Mouse (Mus musculus) embryonic stem cell, embryonic (primary cell): ENCODE results near the gene Atp2a1.

Experiments used
- CTCF ChIA-PET, 4 experiments: fragments of 300-600 bp in 2 of 4; fragments of 350-600 bp in 2 of 4; sonication (Branson Sonifier 250); formaldehyde crosslinking; loops; one replicate each; lab custom pipeline; 2022; ENCODE audit warnings: inconsistent platforms in 2 of 4; lab: Charles Lee
- POLR2A ChIA-PET, 4 experiments: fragments of 300-600 bp in 2 of 4; fragments of 350-600 bp in 2 of 4; sonication (Branson Sonifier 250); formaldehyde crosslinking; loops; one replicate each; lab custom pipeline; 2022; ENCODE audit warnings: antibody characterized with exemption in 4 of 4, inconsistent platforms in 1 of 4; lab: Charles Lee

Gene Atp2a1

DNA sequence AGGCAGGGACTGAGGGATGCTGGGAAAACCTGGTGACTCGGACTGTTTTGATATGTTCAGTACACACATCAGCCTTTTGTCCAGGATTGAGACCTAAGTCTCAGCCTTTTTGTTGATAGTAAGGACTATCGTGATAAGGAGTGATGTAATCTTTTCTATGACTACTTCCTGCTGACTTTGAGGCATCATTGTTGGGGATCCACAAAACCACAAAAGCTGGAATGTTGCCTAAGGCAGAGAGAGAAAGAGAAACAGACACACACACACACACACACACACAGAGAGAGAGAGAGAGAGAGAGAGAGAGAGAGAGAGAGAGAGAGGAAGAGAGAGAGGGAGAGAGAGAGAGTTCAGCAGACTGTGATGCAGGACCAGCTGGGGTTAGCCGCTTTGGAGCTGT, 44.4 kb downstream of the Atp2a1 start:
- ChIA-PET POLR2A (interaction anchor here in 3 of 4 experiments (0.6 to 1.5 kb wide), 3 partner anchors 11 to 149 kb away, joined by 3 read pairs; no protein-coding TSS in a partner anchor), CTCF (interaction anchor here in 2 of 4 experiments (0.9 to 1.0 kb wide), 2 partner anchors 19 kb away, joined by 3 read pairs; no protein-coding TSS in a partner anchor)

DNA sequence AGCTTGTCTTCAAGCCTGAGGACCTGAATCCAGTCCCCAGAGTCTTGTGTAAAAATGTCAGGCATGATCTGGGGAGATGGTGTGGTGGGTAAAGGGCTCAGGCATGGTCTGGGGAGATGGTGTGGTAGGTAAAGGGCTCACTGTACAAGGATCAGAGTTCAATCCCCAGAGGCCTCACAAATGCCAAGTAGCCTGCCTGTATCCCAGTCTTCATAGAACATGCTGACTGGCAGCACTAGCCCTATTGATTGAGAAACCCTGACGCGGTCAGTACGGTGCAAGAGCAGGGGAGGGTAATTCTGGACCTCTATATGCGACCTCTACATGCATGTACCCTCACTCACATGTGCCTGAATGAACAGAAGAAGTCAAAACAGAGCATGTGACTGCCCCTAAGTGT, 45.3 kb downstream of the Atp2a1 start:
- ChIA-PET POLR2A (interaction anchor here in 2 of 4 experiments (0.8 to 1.5 kb wide), 5 partner anchors 10 to 58 kb away, joined by 3 to 8 read pairs (median 3); partner anchors contain the start of gene Sh2b1 (in 1 of the 2)), CTCF (interaction anchor here in 2 of 4 experiments (1.1 to 1.5 kb wide), 2 partner anchors 18 kb away, joined by 4 read pairs; no protein-coding TSS in a partner anchor)

GRCm38 (mm10) chr7:126417045-126417444, 45.9 kb downstream of the Atp2a1 start:
- CTCF ChIA-PET, result interaction anchor here in 2 of 4 experiments (0.5 to 1.5 kb wide), 3 partner anchors 17 to 24 kb away, joined by 3 to 4 read pairs (median 4); no protein-coding TSS in a partner anchor
- POLR2A ChIA-PET, result interaction anchor here in 2 of 4 experiments (0.8 to 1.5 kb wide), 6 partner anchors 10 to 65 kb away, joined by 3 to 8 read pairs (median 3); partner anchors contain the start of gene Sh2b1 (in 1 of the 2)

GRCm38 (mm10) chr7:126416615-126417014, 46.3 kb downstream of the Atp2a1 start:
- POLR2A ChIA-PET, result interaction anchor here in 2 of 4 experiments (0.8 to 1.3 kb wide), 5 partner anchors 11 to 66 kb away, joined by 3 to 8 read pairs (median 3); partner anchors contain the start of gene Sh2b1 (in 1 of the 2)
- CTCF ChIA-PET, result interaction anchor here in 2 of 4 experiments (0.5 to 1.5 kb wide), 2 partner anchors 17 to 24 kb away, joined by 3 to 4 read pairs; no protein-coding TSS in a partner anchor

DNA sequence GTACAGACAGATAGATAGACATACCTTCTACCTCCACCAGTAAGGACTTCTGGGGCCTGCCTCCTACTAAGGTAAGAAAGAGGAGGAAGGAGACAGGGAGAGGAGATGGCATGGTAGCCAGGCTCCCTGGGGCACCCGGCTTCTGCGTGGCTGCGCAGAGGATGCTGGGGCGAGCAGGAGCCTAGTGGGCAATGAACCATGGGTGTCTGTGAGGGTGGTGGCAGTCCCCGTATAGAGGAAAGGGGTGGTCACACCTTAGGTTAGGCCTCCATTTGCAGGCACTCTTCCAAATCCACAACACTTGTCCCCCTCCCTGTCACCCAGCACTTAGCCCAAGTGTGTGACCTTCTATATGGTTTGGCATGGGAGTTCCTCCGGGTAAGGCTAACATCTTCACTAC, 48.2 kb downstream of the Atp2a1 start, which contains the start of gene Cd19:
TSS of gene Cd19 (minus strand) at position 165 of the 400 bp plus-strand sequence.
- ChIA-PET CTCF (interaction anchor here in 3 of 4 experiments (1.1 to 2.6 kb wide), 2 partner anchors 15 to 22 kb away, joined by 4 to 6 read pairs (median 5); no protein-coding TSS in a partner anchor), POLR2A (interaction anchor here in 2 of 4 experiments (0.9 to 1.8 kb wide), 5 partner anchors 10 to 18 kb away, joined by 3 to 4 read pairs (median 3); partner anchors contain the start of gene Nfatc2ip (in 1 of the 2))

- POLR2A ChIA-PET, result interaction anchor here in 2 of 4 experiments (0.7 to 1.5 kb wide), 2 partner anchors 17 to 329 kb away, joined by 3 to 4 read pairs; no protein-coding TSS in a partner anchor
- CTCF ChIA-PET, result interaction anchor here in 2 of 4 experiments (0.9 to 1.0 kb wide), 2 partner anchors 11 to 12 kb away, joined by 3 to 5 read pairs; no protein-coding TSS in a partner anchor
Measured at GRCm38 (mm10) chr7:126411061-126411460, 51.8 kb downstream of the Atp2a1 start.

DNA sequence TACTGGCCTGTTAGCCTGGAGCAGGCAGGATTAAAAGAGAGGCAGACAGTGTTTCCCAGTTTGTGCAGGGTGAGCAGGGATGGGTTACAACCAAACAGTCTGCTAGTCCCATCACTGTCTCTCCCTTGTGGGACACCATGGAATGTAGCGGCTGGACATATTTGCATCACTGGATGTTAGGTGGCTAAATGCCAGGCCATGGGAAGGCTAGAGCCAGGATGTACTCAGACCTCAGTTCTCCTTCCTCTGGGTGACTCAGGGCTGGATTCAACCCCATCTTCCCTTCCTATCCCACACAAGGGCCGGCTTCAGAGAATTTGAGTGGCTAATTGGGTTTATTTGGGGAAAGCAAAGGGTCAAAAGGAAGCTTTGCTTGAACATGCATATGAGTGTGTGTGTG, 54.2 kb downstream of the Atp2a1 start:
- ChIA-PET CTCF (no interaction called here), POLR2A (interaction anchor here in 1 of 4 experiments (1.1 kb wide), 1 partner anchor 10 kb away, joined by 3 read pairs; no protein-coding TSS in a partner anchor)

DNA sequence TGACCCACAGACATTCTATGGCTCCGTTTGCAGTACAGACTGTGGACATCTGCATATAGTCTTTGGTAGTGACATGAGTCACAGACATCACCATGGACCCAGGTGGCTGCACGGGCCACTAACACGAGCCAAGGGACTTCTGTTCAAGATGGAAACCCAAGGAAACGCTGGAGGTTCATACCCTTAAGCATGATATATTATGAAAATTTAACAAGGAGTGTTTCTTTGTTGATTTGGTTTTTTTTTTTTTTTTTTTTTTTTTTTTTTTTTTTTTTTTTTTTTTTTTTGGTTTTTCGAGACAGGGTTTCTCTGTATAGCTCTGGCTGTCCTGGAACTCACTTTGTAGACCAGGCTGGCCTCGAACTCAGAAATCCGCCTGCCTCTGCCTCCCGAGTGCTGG, 60.4 kb downstream of the Atp2a1 start:
- POLR2A ChIA-PET, result interaction anchor here in 1 of 4 experiments (1.0 to 1.5 kb wide), 2 partner anchors 9 to 11 kb away, joined by 3 read pairs; no protein-coding TSS in a partner anchor
- CTCF ChIA-PET, result interaction anchor here in 3 of 4 experiments (0.6 to 1.1 kb wide), 4 partner anchors 10 to 1326 kb away, joined by 3 to 6 read pairs (median 4); partner anchors contain the start of gene Sbk1 (in 1 of the 3)

GRCm38 (mm10) chr7:126399548-126399947, 63.4 kb downstream of the Atp2a1 start:
- CTCF ChIA-PET, result interaction anchor here (0.5 to 2.6 kb wide), 76 partner anchors 9 to 1372 kb away, joined by 3 to 16 read pairs (median 3); partner anchors contain the start of genes Cd19 (in 2 of the 4), Sh2b1 (in 2 of the 4), Spns1 (in 2 of the 4) and Eif3c (in 1 of the 4)

DNA sequence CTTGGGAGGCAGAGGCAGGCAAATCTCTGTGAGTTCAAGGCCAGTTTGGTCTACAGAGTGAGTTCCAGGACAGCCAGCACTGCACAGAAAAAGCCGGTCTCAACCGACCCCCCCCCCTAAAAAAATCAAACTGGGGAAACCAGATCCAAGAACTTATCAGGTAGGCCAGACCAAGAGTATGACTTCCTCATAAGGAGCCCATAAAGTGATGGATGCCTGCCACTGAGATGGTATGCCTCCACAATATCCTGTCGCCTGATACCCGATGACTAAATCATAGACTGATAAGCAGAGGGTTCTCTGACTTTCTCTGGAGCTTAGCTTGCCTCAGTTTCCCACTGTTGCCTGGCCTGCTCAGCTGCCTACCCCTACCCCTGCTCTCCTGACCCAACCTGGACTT, 65.1 kb downstream of the Atp2a1 start:
- ChIA-PET CTCF (interaction anchor here in 3 of 4 experiments (0.8 to 2.6 kb wide), 5 partner anchors 10 to 179 kb away, joined by 3 to 16 read pairs (median 9); partner anchors contain the start of gene Spns1 (in 1 of the 3)), POLR2A (interaction anchor here in 2 of 4 experiments (0.7 to 3.7 kb wide), 9 partner anchors 10 to 107 kb away, joined by 3 to 24 read pairs (median 5); partner anchors contain the start of genes Spns1 (in 2 of the 2), Cd19 (in 1 of the 2) and Sh2b1 (in 1 of the 2))

More at GRCm38 (mm10) chr7:126399548-126399947, 63.4 kb downstream of the Atp2a1 start:
- POLR2A ChIA-PET, result interaction anchor here in 3 of 4 experiments (0.6 to 3.7 kb wide), 27 partner anchors 8 to 190 kb away, joined by 3 to 24 read pairs (median 3); partner anchors contain the start of genes Sh2b1 (in 2 of the 3) and Spns1 (in 1 of the 3)

DNA sequence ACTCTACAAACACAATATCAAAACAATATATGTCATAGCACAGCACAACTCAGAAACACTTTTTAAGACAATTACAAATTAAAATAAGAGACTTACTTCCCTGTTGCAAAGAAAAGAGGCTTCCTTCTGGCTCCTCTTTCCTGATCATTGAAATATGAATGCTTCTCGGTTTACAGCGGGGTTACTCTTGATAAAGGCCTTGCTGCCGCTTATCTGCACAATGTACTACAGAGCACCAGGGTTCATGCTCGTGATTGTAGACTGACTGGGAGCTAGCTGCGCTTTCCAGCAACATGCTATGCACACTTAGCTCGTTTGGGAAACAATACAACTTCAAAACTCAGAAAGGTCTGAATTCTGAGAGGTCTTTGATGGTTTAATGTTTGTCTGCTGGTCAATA, 65.7 kb downstream of the Atp2a1 start:
- CTCF ChIA-PET, result interaction anchor here in 3 of 4 experiments (0.6 to 1.4 kb wide), 7 partner anchors 10 to 303 kb away, joined by 3 to 9 read pairs (median 3); partner anchors contain the start of genes Sh2b1 (in 1 of the 3) and Spns1 (in 1 of the 3)

GRCm38 (mm10) chr7:126396298-126397119, 66.4 kb downstream of the Atp2a1 start, which contains the start of gene Nfatc2ip:
TSS of gene Nfatc2ip (minus strand) at chr7:126396737.
- ChIA-PET POLR2A (interaction anchor here in 3 of 4 experiments (0.6 to 3.7 kb wide), 18 partner anchors 8 to 186 kb away, joined by 3 to 24 read pairs (median 4); partner anchors contain the start of genes Spns1 (in 2 of the 3), Cd19 (in 1 of the 3), Eif3c (in 1 of the 3) and Sh2b1 (in 1 of the 3)), CTCF (interaction anchor here in 3 of 4 experiments (0.5 to 1.4 kb wide), 10 partner anchors 9 to 796 kb away, joined by 3 to 9 read pairs (median 3); partner anchors contain the start of genes Sh2b1 (in 1 of the 3) and Spns1 (in 1 of the 3))

More for the DNA sequence above, 65.7 kb downstream of the Atp2a1 start:
- POLR2A ChIA-PET, result interaction anchor here in 3 of 4 experiments (0.6 to 3.7 kb wide), 16 partner anchors 9 to 186 kb away, joined by 3 to 24 read pairs (median 5); partner anchors contain the start of genes Sh2b1 (in 2 of the 3), Cd19 (in 1 of the 3) and Spns1 (in 1 of the 3)
